Mouse (Mus musculus) neural tube, embryonic 15.5 days (tissue): Measurements from ENCODE around the gene Gfod2. TPM values are rescaled to one million over a fixed set of nuclear protein-coding genes. Genes with fewer than 3 reads are reported as not detected.

ENCODE experiments used
- ATAC-seq: fragments of 200-750 bp; cut with Nextera tagmentation; 2 replicates; pipeline ENCODE4 v1.8.0; 2017; ENCODE audit warnings: mild to moderate bottlenecking, moderate TSS enrichment, moderate library complexity; ENCODE audit not compliant: low FRiP score
- H3K27ac ChIP-seq: fragments of 300-500 bp; sonication (generic); replicated peaks from 2 replicates; pipeline ENCODE4 v1.5.1; 2015; ENCODE audit warnings: mild to moderate bottlenecking, inconsistent platforms
- H3K27me3 ChIP-seq: fragments of 300-500 bp; sonication (generic); replicated peaks from 2 replicates; pipeline ENCODE4 v1.6.1; 2015; ENCODE audit warnings: inconsistent platforms
- H3K36me3 ChIP-seq: fragments of 300-500 bp; sonication (generic); 2 replicates; pipeline ENCODE4 v1.6.1; 2015; ENCODE audit warnings: inconsistent platforms
- H3K4me1 ChIP-seq: fragments of 300-500 bp; sonication (generic); 2 replicates; pipeline ENCODE4 v1.6.1; 2015; ENCODE audit warnings: inconsistent platforms
- H3K4me2 ChIP-seq: fragments of 300-500 bp; sonication (generic); 2 replicates; pipeline ENCODE4 v1.6.1; 2015; ENCODE audit warnings: inconsistent platforms, mild to moderate bottlenecking, moderate library complexity
- H3K4me3 ChIP-seq: fragments of 300-500 bp; sonication (generic); replicated peaks from 2 replicates; pipeline ENCODE4 v1.5.1; 2015; ENCODE audit warnings: mild to moderate bottlenecking, inconsistent platforms
- H3K9ac ChIP-seq: fragments of 300-500 bp; sonication (generic); replicated peaks from 2 replicates; pipeline ENCODE4 v1.6.1; 2015; ENCODE audit warnings: mild to moderate bottlenecking, inconsistent platforms
- H3K9me3 ChIP-seq: fragments of 300-500 bp; sonication (generic); replicated peaks from 2 replicates; pipeline ENCODE4 v1.6.1; 2016; ENCODE audit warnings: inconsistent platforms
- WGBS: fragments of 180-500 bp; shearing (Covaris S2); methylation state at CpG from one replicate; pipeline ENCODE4 v1.1.7; 2015; ENCODE audit warnings: mixed read lengths; 5-methylcytosine and 5-hydroxymethylcytosine counted together
- polyA plus RNA-seq: library from polyadenylated mRNA; unstranded; fragments of >200 nt; fragmentation: Nextera tagmentation; extraction: Ambion mirVana; gene quantifications from 2 replicates; pipeline ENCODE4 v1.2.1, GENCODE M21; 2015

Gene Gfod2
- polyA plus RNA-seq, 1 experiment from 2014 or later: 73.8 TPM

DNA sequence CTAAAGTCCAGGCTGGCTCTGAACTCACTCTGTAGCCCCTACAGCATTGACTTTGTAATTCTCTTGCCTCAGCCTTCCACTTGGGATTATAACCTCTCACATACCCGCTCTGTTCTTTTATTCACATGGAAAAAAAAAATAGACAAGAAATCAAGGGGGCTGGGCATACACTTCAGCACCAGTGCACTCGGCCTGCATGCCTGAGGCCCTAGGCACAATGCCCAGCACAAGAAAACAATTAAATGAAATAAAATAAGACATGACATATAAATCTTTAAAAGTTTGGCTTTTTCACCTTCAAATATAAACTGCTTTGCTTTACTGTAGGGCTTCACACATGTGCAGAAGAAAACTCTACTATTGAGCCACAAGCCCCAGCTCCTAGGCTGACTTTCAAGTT, 4.5 kb downstream of the Gfod2 start:
- no peaks in the 10 kb centered on the region for H3K9me3 ChIP-seq
- no peak overlapping the region for H3K9ac ChIP-seq
- ATAC-seq: no peak
- H3K36me3 ChIP-seq: no peaks in the 10 kb centered on the region
- no peak overlapping the region for H3K27ac ChIP-seq
- no peaks in the 10 kb centered on the region for H3K27me3 ChIP-seq
- no peak overlapping the region for H3K4me2 ChIP-seq
- peaks cover 63% of the 10 kb centered on the region for H3K4me1 ChIP-seq
- 59% methylated on average over 2 of the region's 2 CpGs for WGBS
- H3K4me3 ChIP-seq: no peak overlapping the region

DNA sequence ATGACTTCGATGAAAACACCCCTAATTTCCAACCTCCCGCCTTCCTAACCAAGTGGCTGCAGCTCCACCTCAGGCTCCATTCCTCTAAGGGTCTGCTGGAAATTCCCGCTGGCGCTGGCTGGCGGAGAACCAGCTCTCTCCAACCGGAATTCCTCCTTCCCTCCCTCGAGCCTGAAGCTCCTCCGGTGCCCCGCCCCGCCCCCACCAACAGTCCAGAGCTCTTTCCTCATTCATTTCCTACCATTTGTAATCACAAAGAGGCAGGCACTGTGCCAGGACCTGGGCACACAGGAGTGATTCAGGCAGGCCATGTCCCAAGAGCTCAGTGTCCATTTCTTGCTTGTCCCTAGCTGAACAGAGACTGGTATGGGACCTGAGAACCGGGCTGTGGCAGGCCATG, 7.9 kb downstream of the Gfod2 start:
- H3K9ac ChIP-seq: 0 out of 2 replicates have a peak overlapping the region, but pooled peaks have one; percentile 9
- 7% methylated on average over 11 of the region's 11 CpGs for WGBS

DNA sequence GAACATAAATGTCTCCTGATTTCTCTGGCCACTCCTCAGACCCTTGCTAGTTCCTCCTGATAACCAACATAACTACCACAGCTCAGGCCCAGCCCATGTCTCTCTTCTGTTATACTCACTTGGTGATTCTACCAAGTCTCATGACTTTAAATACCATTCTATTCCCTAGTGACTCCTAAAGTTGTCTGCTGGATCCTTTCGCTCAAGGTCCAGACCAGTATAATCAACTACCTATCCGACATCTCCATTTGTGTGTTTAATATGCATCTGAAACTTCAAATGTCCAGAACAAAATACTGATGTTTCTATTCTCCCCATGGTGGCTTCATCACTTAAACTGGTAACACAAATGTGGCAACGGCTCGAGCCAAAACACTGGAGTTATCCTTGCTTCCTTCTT, 15.2 kb downstream of the Gfod2 start:
- Histone ChIP-seq H3K9me3 (no peaks in the 10 kb centered on the region), H3K4me1 (peaks cover 8% of the 10 kb centered on the region; the same call in 1 of the 2 replicates), H3K4me2 (no peak overlapping the region), H3K27ac (no peak overlapping the region), H3K27me3 (no peaks in the 10 kb centered on the region), H3K36me3 (peaks cover 3% of the 10 kb centered on the region; the same call in 1 of the 2 replicates), H3K9ac (no peak overlapping the region), H3K4me3 (no peak overlapping the region)
- 90% methylated on average over 4 of the region's 4 CpGs for WGBS
- ATAC-seq: no peak

More for the DNA sequence above, 7.9 kb downstream of the Gfod2 start:
- peak; percentile 67; the same call in 1 of the 2 replicates for ATAC-seq
- Histone ChIP-seq H3K27ac (peak overlapping the region; percentile 30; the same call in 1 of the 2 replicates), H3K9me3 (no peaks in the 10 kb centered on the region), H3K36me3 (no peaks in the 10 kb centered on the region), H3K27me3 (no peaks in the 10 kb centered on the region), H3K4me2 (peak overlapping the region; percentile 19; the same call in 1 of the 2 replicates), H3K4me3 (no peak overlapping the region), H3K4me1 (peaks cover 52% of the 10 kb centered on the region)

GRCm38 (mm10) chr8:105739216-105739615, 19.2 kb downstream of the Gfod2 start:
- Histone ChIP-seq H3K27ac (no peak overlapping the region), H3K27me3 (no peaks in the 10 kb centered on the region), H3K4me3 (no peak overlapping the region), H3K36me3 (peaks cover 9% of the 10 kb centered on the region; the same call in 1 of the 2 replicates), H3K9me3 (no peaks in the 10 kb centered on the region), H3K4me2 (no peak overlapping the region), H3K9ac (no peak overlapping the region), H3K4me1 (no peaks in the 10 kb centered on the region)
- WGBS: 90% methylated on average over 5 of the region's 5 CpGs
- ATAC-seq: no peak

DNA sequence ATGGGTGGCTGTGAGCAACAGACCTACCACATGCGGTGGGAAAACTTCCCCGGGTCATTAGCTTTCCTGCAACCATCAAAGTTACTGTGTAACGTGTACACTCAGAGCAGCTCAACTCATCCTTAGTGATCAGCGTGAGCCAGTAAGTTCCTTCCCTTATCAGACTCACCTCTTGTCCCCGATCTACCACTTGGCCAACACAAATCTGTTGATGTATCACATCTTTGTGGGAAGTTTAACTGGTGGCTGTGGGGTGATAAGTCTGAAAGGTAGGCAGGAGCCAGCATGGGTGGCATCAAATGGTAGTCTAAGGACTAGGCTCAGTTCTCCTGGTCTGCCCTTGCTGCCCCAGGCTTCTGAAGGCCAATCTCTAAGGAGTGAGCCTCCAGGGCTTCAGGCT, 26.3 kb downstream of the Gfod2 start:
- Histone ChIP-seq H3K36me3 (peaks cover 21% of the 10 kb centered on the region), H3K9ac (no peak overlapping the region), H3K4me1 (no peaks in the 10 kb centered on the region), H3K4me3 (no peak overlapping the region), H3K9me3 (no peaks in the 10 kb centered on the region), H3K4me2 (no peak overlapping the region), H3K27ac (no peak overlapping the region), H3K27me3 (no peaks in the 10 kb centered on the region)
- WGBS: 91% methylated on average over 5 of the region's 5 CpGs
- ATAC-seq: no peak

- Histone ChIP-seq H3K36me3 (peaks cover 54% of the 10 kb centered on the region), H3K9me3 (no peaks in the 10 kb centered on the region), H3K27ac (no peak overlapping the region), H3K27me3 (no peaks in the 10 kb centered on the region), H3K4me3 (no peak overlapping the region), H3K4me1 (no peaks in the 10 kb centered on the region), H3K9ac (no peak overlapping the region), H3K4me2 (no peak overlapping the region)
- 82% methylated on average over 18 of the region's 18 CpGs for WGBS
- no peak for ATAC-seq
Observed at GRCm38 (mm10) chr8:105727397-105728124, 30.9 kb downstream of the Gfod2 start.

- Histone ChIP-seq H3K4me3 (no peak overlapping the region), H3K27me3 (no peaks in the 10 kb centered on the region), H3K9ac (no peak overlapping the region), H3K9me3 (no peaks in the 10 kb centered on the region), H3K4me1 (no peaks in the 10 kb centered on the region), H3K36me3 (peaks cover 50% of the 10 kb centered on the region), H3K4me2 (no peak overlapping the region), H3K27ac (no peak overlapping the region)
- ATAC-seq: no peak
- 85% methylated on average over 5 of the region's 5 CpGs for WGBS
Observed at GRCm38 (mm10) chr8:105725726-105726125, 32.7 kb downstream of the Gfod2 start.

GRCm38 (mm10) chr8:105722861-105723260, 35.6 kb downstream of the Gfod2 start:
- Histone ChIP-seq H3K27me3 (no peaks in the 10 kb centered on the region), H3K9ac (no peak overlapping the region), H3K4me1 (no peaks in the 10 kb centered on the region), H3K27ac (no peak overlapping the region), H3K4me2 (no peak overlapping the region), H3K9me3 (no peaks in the 10 kb centered on the region), H3K4me3 (no peak overlapping the region), H3K36me3 (peaks cover 47% of the 10 kb centered on the region)
- ATAC-seq: no peak
- WGBS: 91% methylated on average over 9 of the region's 9 CpGs

GRCm38 (mm10) chr8:105719637-105720036, 38.8 kb downstream of the Gfod2 start:
- Histone ChIP-seq H3K4me3 (no peak overlapping the region), H3K4me2 (no peak overlapping the region), H3K9me3 (no peaks in the 10 kb centered on the region), H3K36me3 (peaks cover 36% of the 10 kb centered on the region), H3K4me1 (no peaks in the 10 kb centered on the region), H3K27ac (no peak overlapping the region), H3K9ac (no peak overlapping the region), H3K27me3 (no peaks in the 10 kb centered on the region)
- WGBS: 93% methylated on average over 4 of the region's 4 CpGs
- ATAC-seq: no peak

DNA sequence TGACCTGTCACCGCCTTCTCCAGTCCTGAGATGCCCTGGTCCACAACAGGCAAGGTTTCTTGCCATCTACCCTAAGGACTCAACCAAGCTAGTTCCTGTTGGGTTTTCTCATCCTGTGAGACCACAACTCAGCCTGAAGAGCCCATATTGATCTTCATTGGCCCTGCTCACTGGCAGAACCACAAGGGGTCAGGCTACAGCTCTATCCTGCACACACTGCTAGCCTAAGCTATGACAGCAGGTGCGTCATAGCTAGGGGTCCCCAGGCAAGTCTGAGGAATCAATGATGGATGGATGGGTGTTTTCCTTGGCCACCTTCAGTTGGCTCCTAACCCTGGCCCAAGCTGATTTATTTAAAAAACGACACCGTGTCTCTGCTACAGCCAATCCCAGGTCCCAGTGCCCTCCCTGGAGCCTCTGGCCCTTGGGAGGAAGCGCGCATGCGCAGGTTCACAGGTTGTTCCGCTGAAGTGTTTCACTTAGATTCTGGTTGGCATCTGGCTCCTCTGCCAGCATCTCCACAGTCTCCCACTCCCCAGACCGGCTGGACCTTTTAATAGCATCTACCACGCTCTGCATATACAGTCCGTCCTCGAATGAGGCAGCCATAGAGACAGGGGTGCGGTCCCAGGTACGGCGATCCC, 42.0 kb downstream of the Gfod2 start:
- no peak overlapping the region for H3K4me3 ChIP-seq
- H3K27me3 ChIP-seq: no peaks in the 10 kb centered on the region
- H3K4me1 ChIP-seq: no peaks in the 10 kb centered on the region
- no peak for ATAC-seq
- H3K4me2 ChIP-seq: no peak overlapping the region
- H3K27ac ChIP-seq: no peak overlapping the region
- H3K9ac ChIP-seq: no peak overlapping the region
- 95% methylated on average over 15 of the region's 15 CpGs for WGBS
- H3K36me3 ChIP-seq: peaks cover 21% of the 10 kb centered on the region
- no peaks in the 10 kb centered on the region for H3K9me3 ChIP-seq

DNA sequence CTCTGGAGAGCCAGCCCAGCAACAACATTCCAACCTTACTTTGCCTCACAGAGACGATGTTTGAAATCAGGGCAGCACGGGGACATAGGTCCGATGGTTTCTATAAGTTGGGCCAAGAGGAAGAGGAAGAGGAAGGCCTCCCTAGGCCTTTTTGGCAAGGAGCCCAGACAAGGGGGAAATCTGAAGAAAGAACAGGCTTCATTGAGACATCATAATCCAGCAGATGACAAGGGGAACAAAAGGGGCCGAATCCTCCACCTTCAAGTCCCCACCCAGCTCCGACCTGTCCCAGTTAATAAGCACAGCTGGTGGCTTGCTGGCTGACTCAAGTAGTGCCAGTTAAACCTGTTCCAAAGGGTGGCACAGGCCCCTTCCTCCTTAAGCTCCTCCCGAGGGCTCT, 43.4 kb downstream of the Gfod2 start:
- Histone ChIP-seq H3K4me2 (no peak overlapping the region), H3K4me1 (no peaks in the 10 kb centered on the region), H3K27me3 (no peaks in the 10 kb centered on the region), H3K9me3 (no peaks in the 10 kb centered on the region), H3K27ac (no peak overlapping the region), H3K36me3 (peaks cover 14% of the 10 kb centered on the region), H3K4me3 (no peak overlapping the region), H3K9ac (no peak overlapping the region)
- no peak for ATAC-seq
- 84% methylated on average over 6 of the region's 6 CpGs for WGBS

- no peak overlapping the region for H3K9ac ChIP-seq
- peaks cover 14% of the 10 kb centered on the region for H3K36me3 ChIP-seq
- 0 out of 2 replicates have a peak, but pooled peaks have one; percentile 12 for ATAC-seq
- H3K27ac ChIP-seq: no peak overlapping the region
- H3K4me3 ChIP-seq: no peak overlapping the region
- H3K9me3 ChIP-seq: no peaks in the 10 kb centered on the region
- WGBS: 6% methylated on average over 3 of the region's 3 CpGs
- no peak overlapping the region for H3K4me2 ChIP-seq
- no peaks in the 10 kb centered on the region for H3K4me1 ChIP-seq
- H3K27me3 ChIP-seq: no peaks in the 10 kb centered on the region
Observed at GRCm38 (mm10) chr8:105714139-105714538, 44.3 kb downstream of the Gfod2 start.
